Mouse (Mus musculus) adrenal gland, postnatal 36 days (tissue): ENCODE data around the gene Eif5. TPM values are rescaled to one million over a fixed set of nuclear protein-coding genes. Genes with fewer than 3 reads are reported as not detected.

Source experiments
- DNase-seq, 2 experiments: peaks; one replicate each; pipeline ENCODE4 v3.0.0; 2021; ENCODE audit warnings: mixed read lengths in 1 of 2
- total RNA-seq, 2 experiments: library from RNA; stranded (reverse); gene quantifications; 2 replicates each; pipeline ENCODE4 v1.2.3; 2021

Eif5 gene
- total RNA-seq, 2 experiments from 2014 or later = 309 to 376 TPM

DNA sequence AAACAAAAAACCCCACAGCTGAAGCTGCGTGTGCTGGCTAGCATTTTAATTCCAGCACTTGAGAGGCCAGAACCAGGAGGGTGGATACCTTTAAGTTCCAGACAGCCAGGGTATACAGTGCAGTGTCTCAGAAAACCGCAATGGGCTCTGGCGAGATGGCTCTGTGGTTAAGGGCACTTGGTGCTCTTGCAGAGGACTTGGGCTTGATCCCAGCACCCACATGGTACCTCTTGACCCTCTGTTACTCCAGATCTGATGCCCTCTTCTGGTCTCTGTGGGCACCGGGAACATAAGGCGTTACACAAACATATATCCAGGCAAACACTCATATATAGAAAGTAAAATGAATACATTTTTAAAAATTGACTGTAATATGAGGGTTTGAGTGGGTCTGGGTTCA is 27.5 kb downstream of the Eif5 start:
- no peak for DNase-seq

DNA sequence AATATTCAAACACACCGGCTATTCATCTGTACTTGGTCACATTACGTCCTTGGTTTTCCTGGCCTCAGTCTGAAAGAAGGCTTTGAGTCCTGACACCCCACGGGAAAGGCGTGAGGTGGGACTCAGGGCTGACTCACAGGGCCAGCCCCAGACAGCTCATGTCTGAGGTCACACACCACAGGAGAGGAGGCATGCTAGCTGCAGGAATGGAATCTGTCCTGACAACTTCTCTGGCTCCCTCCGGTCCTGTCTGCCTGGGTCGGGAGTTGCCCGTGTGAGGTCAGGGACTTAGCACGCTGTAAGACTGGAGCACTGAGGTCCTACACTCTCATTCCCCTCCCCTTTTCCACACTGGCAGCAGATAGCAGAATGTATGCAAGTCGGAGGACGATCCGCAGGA is 31.0 kb downstream of the Eif5 start:
- peak; percentile 56 to 68 for DNase-seq

DNA sequence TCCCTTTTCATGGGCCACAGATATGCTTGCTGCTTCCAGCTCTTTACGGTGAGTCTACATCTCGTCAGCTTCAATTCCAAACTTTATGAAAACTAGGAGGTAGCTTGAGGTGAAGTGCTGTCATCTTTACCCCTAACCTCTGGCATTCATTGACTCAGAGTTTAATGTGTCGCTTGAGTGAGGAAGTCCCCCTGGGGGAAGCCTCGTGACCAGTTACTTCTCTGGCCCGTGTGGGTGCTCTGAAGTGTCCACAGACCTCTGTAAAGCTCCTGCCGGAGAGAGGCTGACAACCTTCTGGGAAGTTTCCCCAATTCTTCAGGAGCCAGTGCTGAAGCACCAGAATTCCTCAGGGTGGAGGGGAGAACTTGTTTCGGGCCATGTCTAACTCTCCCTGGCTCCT is 34.6 kb downstream of the Eif5 start:
- DNase-seq = no peak

DNA sequence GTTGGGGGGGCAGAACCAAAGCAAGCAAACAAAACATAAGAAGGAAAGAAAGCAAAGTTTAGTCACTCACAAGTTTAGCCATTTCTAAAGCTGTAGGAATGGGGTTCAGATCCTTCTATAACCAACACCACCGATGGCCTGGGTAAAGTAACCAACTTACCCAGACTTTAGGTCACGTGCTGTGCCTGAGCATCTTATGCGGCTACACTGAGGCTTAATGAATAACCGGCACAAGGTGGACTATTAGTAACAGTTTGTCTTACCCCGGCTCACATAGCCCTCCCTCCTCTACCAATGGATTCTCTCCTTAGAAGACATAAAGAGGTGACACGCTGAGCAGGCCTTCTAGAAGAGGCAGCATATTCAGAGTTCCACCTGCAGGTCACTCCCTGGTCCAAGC is 35.5 kb downstream of the Eif5 start:
- DNase-seq = no peak

DNA sequence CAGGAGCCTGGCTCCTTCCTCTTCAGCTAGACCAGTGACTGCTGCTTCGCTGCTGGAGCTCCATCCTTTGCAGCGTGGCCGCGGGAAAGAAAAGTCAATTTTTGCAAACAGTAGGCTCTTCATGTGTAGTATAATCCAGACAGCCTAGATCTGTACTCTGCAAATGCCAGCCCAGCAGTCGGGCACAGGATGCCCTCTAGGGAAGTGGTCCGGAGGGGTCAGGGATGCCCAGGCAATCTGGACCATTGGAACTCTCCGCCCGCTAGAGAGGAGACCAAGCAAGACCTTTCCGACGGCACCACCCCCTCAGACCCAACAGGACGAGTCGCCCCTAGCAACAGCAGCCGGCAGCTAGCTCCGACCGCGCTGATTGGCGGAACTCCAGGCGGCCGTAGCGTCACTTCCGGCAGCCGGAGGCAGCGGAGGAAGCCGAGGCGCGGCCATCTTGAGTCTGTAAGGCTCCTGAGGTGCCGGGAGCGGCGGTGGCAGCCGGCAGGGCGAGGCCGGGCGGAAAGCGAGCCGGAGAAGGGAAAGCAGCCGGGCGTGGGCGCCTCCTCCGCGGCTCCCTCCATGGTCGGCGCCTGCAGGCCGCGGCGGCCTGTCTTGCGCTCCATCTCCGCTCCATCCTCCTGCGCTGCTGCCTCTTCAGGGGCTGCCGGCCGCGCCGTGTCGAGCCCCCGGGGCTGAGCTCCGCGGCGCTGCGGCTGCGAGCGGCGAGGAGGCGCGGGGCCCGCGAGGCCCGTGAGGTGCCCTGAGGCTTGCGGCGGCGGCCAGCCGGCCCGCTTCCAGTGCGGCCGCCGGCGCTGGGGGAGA is 36.5 kb downstream of the Eif5 start, which contains the start of gene Mark3:
Mark3 (plus strand) TSS at position 450 of the 813 bp plus-strand sequence.
- peak; percentile 99 for DNase-seq

DNA sequence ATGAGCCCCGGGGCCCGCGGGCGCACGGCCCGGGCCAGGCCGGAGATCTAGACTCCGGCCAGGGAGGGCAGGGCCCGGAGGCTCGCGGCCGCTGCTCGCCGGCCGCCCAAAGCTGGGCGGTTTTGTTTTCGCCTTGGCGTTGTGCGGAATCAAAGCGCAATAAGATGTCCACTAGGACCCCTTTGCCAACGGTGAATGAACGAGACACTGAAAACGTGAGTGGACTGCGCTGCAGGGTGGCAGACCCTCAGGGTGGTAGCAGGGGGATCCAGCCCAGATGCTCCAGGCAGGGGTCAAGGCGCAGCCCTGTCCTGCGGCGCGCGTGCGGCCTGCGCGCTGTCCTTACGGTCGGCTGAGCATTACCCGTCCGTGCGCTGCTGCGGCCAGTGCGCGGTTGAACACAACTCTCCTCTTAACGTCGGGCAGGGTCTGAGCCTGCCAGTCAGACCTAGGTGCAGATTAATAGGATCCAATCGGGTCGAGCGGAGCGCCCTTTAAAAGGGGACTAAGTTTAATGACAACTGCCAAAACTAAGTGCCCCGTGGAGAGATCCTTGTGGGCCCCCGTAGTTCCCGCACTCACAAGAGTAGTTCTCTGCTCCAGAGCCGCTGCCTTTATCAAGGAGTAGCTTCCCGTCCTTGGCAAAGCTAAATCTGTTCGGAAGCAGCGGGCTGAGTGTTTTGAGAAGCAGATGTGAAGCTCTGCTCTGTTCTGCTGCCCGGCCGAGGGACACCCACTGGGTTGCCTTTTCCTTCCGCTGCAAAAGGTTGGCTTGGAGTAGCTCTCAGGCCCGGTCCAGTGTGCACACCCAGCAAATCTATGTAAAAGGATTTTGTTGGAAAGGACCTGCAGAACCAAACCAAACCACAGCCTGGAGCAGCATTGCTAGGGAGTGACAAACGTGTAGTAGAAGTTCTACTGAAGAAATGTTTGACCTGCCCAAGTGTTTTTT is 37.3 kb downstream of the Eif5 start:
- peak; percentile 53 to 58 for DNase-seq

DNA sequence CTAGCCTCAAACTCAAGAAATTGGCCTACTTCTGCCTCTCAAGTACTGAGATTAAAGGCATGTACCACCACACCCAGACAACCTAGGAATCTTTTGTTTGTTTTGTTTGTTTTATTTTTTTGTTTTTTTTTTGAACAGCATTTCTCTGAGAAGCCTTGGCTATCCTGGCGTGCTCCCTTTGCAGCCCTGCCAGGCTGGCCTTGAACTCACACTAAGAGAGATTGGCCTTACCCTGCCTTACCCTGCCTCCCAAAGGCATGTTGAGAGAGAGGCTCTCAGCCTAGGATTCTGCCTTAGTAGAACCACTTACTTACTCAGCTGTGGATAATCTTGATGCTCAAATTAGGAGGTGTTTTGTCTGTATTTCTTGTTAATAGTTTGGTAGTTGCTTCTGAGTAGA is 45.2 kb downstream of the Eif5 start:
- peak; percentile 53 to 65 for DNase-seq

DNA sequence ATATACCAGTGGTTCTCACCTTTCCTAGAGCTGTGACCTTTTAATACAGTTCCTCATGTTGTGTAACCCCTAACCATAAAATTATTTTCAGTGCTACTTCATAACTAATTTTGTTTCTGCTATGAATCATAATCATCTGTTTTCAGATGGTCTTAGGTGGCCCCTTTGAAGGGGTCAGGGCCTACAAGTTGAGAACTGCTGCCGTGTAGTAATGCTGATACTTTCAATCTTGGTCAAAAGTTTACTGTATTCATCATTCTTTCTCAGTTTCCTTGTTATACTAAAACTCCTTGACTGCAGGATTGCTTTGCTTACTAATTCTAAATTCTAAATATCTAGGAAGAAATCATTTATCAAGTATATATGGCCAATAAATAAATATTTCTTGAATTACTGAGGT is 46.6 kb downstream of the Eif5 start:
- DNase-seq = no peak

DNA sequence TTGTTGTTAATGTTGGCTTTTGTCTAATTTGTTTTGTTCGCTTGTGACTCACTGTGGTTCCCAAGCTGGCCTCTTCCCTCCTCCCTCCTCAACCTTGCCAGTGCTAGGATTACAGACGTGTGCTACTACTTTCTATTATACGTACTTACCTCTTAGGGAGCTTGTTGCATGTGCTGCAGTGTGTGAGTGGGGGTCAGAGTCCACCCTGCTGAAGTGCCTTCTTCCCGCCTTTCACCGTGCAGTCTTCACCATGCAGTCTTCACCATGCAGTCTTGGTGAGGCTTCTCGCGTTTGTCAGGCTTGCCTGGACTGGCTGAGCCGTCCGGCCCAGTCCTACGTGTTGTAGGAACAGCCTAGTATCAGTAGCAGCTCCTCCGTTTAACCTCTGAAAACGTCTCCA is 49.4 kb downstream of the Eif5 start:
- no peak for DNase-seq

DNA sequence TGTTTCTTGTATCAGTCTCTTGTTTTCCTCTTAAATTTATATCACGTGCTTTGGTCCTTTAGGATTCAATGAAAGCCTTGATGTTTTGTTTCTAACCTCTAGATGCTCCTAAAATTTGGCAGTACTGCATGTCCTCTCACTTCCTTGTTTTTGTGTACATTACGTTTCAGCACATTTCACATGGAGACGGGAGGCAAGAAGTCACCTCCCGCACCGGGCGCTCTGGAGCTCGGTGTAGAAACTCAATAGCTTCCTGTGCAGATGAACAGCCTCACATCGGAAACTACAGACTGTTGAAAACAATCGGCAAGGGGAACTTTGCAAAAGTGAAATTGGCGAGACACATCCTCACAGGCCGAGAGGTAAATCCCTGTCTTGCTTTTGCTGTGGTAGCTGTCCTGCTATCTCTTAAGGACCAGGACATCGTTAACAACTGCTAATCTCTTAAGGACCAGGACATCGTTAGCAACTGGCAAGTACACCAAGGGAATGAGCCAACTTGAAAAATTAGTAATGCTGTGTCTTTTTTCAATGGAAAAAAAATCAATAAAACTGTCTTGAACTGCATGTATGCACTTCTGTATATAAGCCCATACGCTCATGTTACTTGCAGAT is 54.7 kb downstream of the Eif5 start:
- peak; percentile 12 to 15 for DNase-seq

DNA sequence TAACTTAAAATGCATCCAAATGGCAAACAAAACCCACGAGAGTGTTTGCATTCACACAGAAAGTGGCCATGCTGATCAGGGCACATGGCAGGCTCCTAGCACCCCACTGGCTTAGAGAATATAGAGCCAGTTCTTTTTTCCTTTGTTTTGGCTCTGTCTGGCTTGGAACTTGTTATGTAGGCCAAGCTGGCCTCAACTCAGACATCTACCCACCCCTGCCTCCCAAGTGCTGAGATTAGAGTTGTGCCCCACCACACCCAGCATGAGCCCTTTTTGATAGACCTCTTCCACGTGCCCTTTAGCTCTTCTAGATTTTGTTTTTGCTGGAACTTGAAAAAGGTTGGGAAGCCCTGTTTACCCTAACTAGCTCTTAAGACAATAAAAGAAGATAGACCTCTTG is 56.0 kb downstream of the Eif5 start:
- no peak for DNase-seq

Other genes with a start within 250 kb of the Eif5 start
- 100 to 1,000 TPM; 112 to 153 TPM for gene Cdc42bpb, start 160.3 kb upstream of the Eif5 start, total RNA-seq
- under 1 TPM in 1 of 2 experiments, not detected in 1; 0.59 TPM for gene Lbhd2, start 131.2 kb upstream of the Eif5 start, total RNA-seq
- gene Exoc3l4, start 121.0 kb upstream of the Eif5 start, total RNA-seq = 1 to 10 TPM; 4.8 to 6.7 TPM
- gene Tnfaip2, start 95.5 kb upstream of the Eif5 start, total RNA-seq = 10 to 100 TPM; 13.9 to 14.3 TPM
- gene Gm266, start 52.2 kb upstream of the Eif5 start, total RNA-seq = under 1 TPM in 1 of 2 experiments, not detected in 1; 0.53 TPM
- 10 to 100 TPM; 93.4 to 99.0 TPM for gene Mark3, start 36.5 kb downstream of the Eif5 start, total RNA-seq
- gene Ckb, start 134.3 kb downstream of the Eif5 start, total RNA-seq = 10 to 100 TPM; 34.2 to 53.4 TPM
- 10 to 100 TPM; 15.7 to 18.6 TPM for gene Trmt61a, start 140.1 kb downstream of the Eif5 start, total RNA-seq
- 10 to 100 TPM; 37.2 to 39.8 TPM for gene Bag5, start 175.2 kb downstream of the Eif5 start, total RNA-seq
- gene Apopt1, start 175.2 kb downstream of the Eif5 start, total RNA-seq = 10 to 100 TPM; 58.8 to 76.2 TPM
- 100 to 1,000 TPM in 1 of 2 experiments, 10 to 100 TPM in 1; 94.0 to 130 TPM for gene Klc1, start 220.8 kb downstream of the Eif5 start, total RNA-seq